Mouse (Mus musculus): Measurements from ENCODE around the gene Sult1b1. TPM values are rescaled to one million over a fixed set of nuclear protein-coding genes. Genes with fewer than 3 reads are reported as not detected.

The Sult1b1 gene
- not detected in 2 replicates for polyA plus RNA-seq (2012; rRNA removed)

GRCm38 (mm10) chr5:87538111-87538510 lies at the start of gene Sult1b1:
Gene Sult1b1, minus strand, starts transcription at chr5:87538195.
- H3K4me3 ChIP-seq (ENCODE audit: extremely low read depth, insufficient read depth, insufficient read length), result no peak within 1 kb of the TSS
- H3K36me3 ChIP-seq (ENCODE audit: control insufficient read depth, insufficient read depth, low read length), result no peaks in the 10 kb centered on the region
- no peaks in the 10 kb centered on the region for H3K4me1 ChIP-seq (ENCODE audit: control insufficient read depth, insufficient read depth, insufficient read length)
- no peak within 1 kb of the TSS for H3K27ac ChIP-seq (ENCODE audit: insufficient read depth, low read length)
- 90% methylated on average over 2 of the region's 2 CpGs for WGBS
- no peak for DNase-seq (ENCODE audit: low read depth in 1 of 2, low spot score in 2 of 2)
- TF ChIP-seq POLR2A (IDR thresholded peaks at IDR 0.05; ENCODE audit: low read depth, low read length) (no peak), CTCF (IDR thresholded peaks at IDR 0.05; ENCODE audit: extremely low read depth, insufficient read depth, insufficient read length, insufficient replicate concordance) (no peak)
- H3K27me3 ChIP-seq (ENCODE audit: control insufficient read depth, insufficient read depth, low read length), result no peaks in the 10 kb centered on the region

- Histone ChIP-seq H3K4me3 (ENCODE audit: extremely low read depth, insufficient read depth, insufficient read length) (no peak overlapping the region), H3K27me3 (ENCODE audit: control insufficient read depth, insufficient read depth, low read length) (no peaks in the 10 kb centered on the region), H3K27ac (ENCODE audit: insufficient read depth, low read length) (no peak overlapping the region), H3K36me3 (ENCODE audit: control insufficient read depth, insufficient read depth, low read length) (no peaks in the 10 kb centered on the region), H3K4me1 (ENCODE audit: control insufficient read depth, insufficient read depth, insufficient read length) (no peaks in the 10 kb centered on the region)
- DNase-seq (ENCODE audit: low read depth in 1 of 2, low spot score in 2 of 2), result no peak
- TF ChIP-seq CTCF (IDR thresholded peaks at IDR 0.05; ENCODE audit: extremely low read depth, insufficient read depth, insufficient read length, insufficient replicate concordance) (no peak), POLR2A (IDR thresholded peaks at IDR 0.05; ENCODE audit: low read depth, low read length) (no peak)
- WGBS, result 60% methylated on average over 1 of the region's 1 CpGs
Measured at GRCm38 (mm10) chr5:87580389-87580788, 42.4 kb upstream of the Sult1b1 start.

GRCm38 (mm10) chr5:87574174-87574573 lies 36.2 kb upstream of the Sult1b1 start:
- Histone ChIP-seq H3K4me1 (ENCODE audit: control insufficient read depth, insufficient read depth, insufficient read length) (no peaks in the 10 kb centered on the region), H3K27me3 (ENCODE audit: control insufficient read depth, insufficient read depth, low read length) (no peaks in the 10 kb centered on the region), H3K27ac (ENCODE audit: insufficient read depth, low read length) (no peak overlapping the region), H3K36me3 (ENCODE audit: control insufficient read depth, insufficient read depth, low read length) (no peaks in the 10 kb centered on the region), H3K4me3 (ENCODE audit: extremely low read depth, insufficient read depth, insufficient read length) (no peak overlapping the region)
- 84% methylated on average over 1 of the region's 1 CpGs for WGBS
- no peak for DNase-seq (ENCODE audit: low read depth in 1 of 2, low spot score in 2 of 2)
- no peak for TF ChIP-seq POLR2A (IDR thresholded peaks at IDR 0.05; ENCODE audit: low read depth, low read length)
- TF ChIP-seq CTCF (IDR thresholded peaks at IDR 0.05; ENCODE audit: extremely low read depth, insufficient read depth, insufficient read length, insufficient replicate concordance), result no peak

- no peaks in the 10 kb centered on the region for H3K4me1 ChIP-seq (ENCODE audit: control insufficient read depth, insufficient read depth, insufficient read length)
- H3K4me3 ChIP-seq (ENCODE audit: extremely low read depth, insufficient read depth, insufficient read length), result no peak overlapping the region
- no peak overlapping the region for H3K27ac ChIP-seq (ENCODE audit: insufficient read depth, low read length)
- H3K36me3 ChIP-seq (ENCODE audit: control insufficient read depth, insufficient read depth, low read length), result no peaks in the 10 kb centered on the region
- H3K27me3 ChIP-seq (ENCODE audit: control insufficient read depth, insufficient read depth, low read length), result no peaks in the 10 kb centered on the region
- 77% methylated on average over 5 of the region's 5 CpGs for whole genome bisulfite sequencing
- no peak for DNase-seq (ENCODE audit: low read depth in 1 of 2, low spot score in 2 of 2)
- TF ChIP-seq POLR2A (IDR thresholded peaks at IDR 0.05; ENCODE audit: low read depth, low read length) (no peak), CTCF (IDR thresholded peaks at IDR 0.05; ENCODE audit: extremely low read depth, insufficient read depth, insufficient read length, insufficient replicate concordance) (no peak)
Measured at GRCm38 (mm10) chr5:87573490-87573889, 35.5 kb upstream of the Sult1b1 start.

- H3K4me3 ChIP-seq (ENCODE audit: extremely low read depth, insufficient read depth, insufficient read length), result no peak overlapping the region
- no peaks in the 10 kb centered on the region for H3K27me3 ChIP-seq (ENCODE audit: control insufficient read depth, insufficient read depth, low read length)
- no peak for DNase-seq (ENCODE audit: low read depth in 1 of 2, low spot score in 2 of 2)
- H3K36me3 ChIP-seq (ENCODE audit: control insufficient read depth, insufficient read depth, low read length), result no peaks in the 10 kb centered on the region
- WGBS, result 83% methylated on average over 6 of the region's 6 CpGs
- no peaks in the 10 kb centered on the region for H3K4me1 ChIP-seq (ENCODE audit: control insufficient read depth, insufficient read depth, insufficient read length)
- H3K27ac ChIP-seq (ENCODE audit: insufficient read depth, low read length), result no peak overlapping the region
- TF ChIP-seq POLR2A (IDR thresholded peaks at IDR 0.05; ENCODE audit: low read depth, low read length) (no peak), CTCF (IDR thresholded peaks at IDR 0.05; ENCODE audit: extremely low read depth, insufficient read depth, insufficient read length, insufficient replicate concordance) (no peak)
Measured at GRCm38 (mm10) chr5:87572781-87573180, 34.8 kb upstream of the Sult1b1 start.

- Histone ChIP-seq H3K4me1 (ENCODE audit: control insufficient read depth, insufficient read depth, insufficient read length) (no peaks in the 10 kb centered on the region), H3K27me3 (ENCODE audit: control insufficient read depth, insufficient read depth, low read length) (no peaks in the 10 kb centered on the region), H3K36me3 (ENCODE audit: control insufficient read depth, insufficient read depth, low read length) (no peaks in the 10 kb centered on the region), H3K4me3 (ENCODE audit: extremely low read depth, insufficient read depth, insufficient read length) (no peak within 1 kb of the TSS), H3K27ac (ENCODE audit: insufficient read depth, low read length) (no peak within 1 kb of the TSS)
- 84% methylated on average over 5 of the region's 5 CpGs for WGBS
- TF ChIP-seq POLR2A (IDR thresholded peaks at IDR 0.05; ENCODE audit: low read depth, low read length) (no peak), CTCF (IDR thresholded peaks at IDR 0.05; ENCODE audit: extremely low read depth, insufficient read depth, insufficient read length, insufficient replicate concordance) (no peak)
- no peak for DNase-seq (ENCODE audit: low read depth in 1 of 2, low spot score in 2 of 2)
Measured at GRCm38 (mm10) chr5:87568845-87569244, 30.9 kb upstream of the Sult1b1 start, which contains the start of gene Sult1d1. Gene Sult1d1, minus strand, starts transcription at chr5:87569027.

- Histone ChIP-seq H3K4me3 (ENCODE audit: extremely low read depth, insufficient read depth, insufficient read length) (no peak overlapping the region), H3K27ac (ENCODE audit: insufficient read depth, low read length) (no peak overlapping the region), H3K4me1 (ENCODE audit: control insufficient read depth, insufficient read depth, insufficient read length) (no peaks in the 10 kb centered on the region), H3K36me3 (ENCODE audit: control insufficient read depth, insufficient read depth, low read length) (no peaks in the 10 kb centered on the region), H3K27me3 (ENCODE audit: control insufficient read depth, insufficient read depth, low read length) (no peaks in the 10 kb centered on the region)
- WGBS, result 95% methylated on average over 1 of the region's 1 CpGs
- TF ChIP-seq POLR2A (IDR thresholded peaks at IDR 0.05; ENCODE audit: low read depth, low read length) (no peak), CTCF (IDR thresholded peaks at IDR 0.05; ENCODE audit: extremely low read depth, insufficient read depth, insufficient read length, insufficient replicate concordance) (no peak)
- DNase-seq (ENCODE audit: low read depth in 1 of 2, low spot score in 2 of 2), result no peak
Measured at GRCm38 (mm10) chr5:87567306-87567705, 29.3 kb upstream of the Sult1b1 start.
